Mouse (Mus musculus): ENCODE data around the gene Polr3gl. TPM values are rescaled to one million over a fixed set of nuclear protein-coding genes. Genes with fewer than 3 reads are reported as not detected.

The Polr3gl gene
- polyA plus RNA-seq, 1 experiment from 2014 or later: 32.1 TPM

- no peaks in the 10 kb centered on the region for H3K36me3 ChIP-seq (ENCODE audit: insufficient read depth, low read length)
- H3K4me1 ChIP-seq (ENCODE audit: insufficient read depth, low read length): peaks cover 25% of the 10 kb centered on the region
- H3K27ac ChIP-seq (ENCODE audit: low read length): 0 out of 2 replicates have a peak overlapping the region, but pooled peaks have one; percentile 29
- ATAC-seq (ENCODE audit: low FRiP score, low TSS enrichment): no peak
- H3K27me3 ChIP-seq (ENCODE audit: insufficient read depth, low read length): no peaks in the 10 kb centered on the region
- H3K4me3 ChIP-seq (ENCODE audit: low read length): no peak overlapping the region
- no peaks in the 10 kb centered on the region for H3K9me3 ChIP-seq (ENCODE audit: low read length)
- H3K4me2 ChIP-seq (replicated peaks; ENCODE audit: low read depth, low read length): no peak overlapping the region
- H3K9ac ChIP-seq (replicated peaks; ENCODE audit: low read length): no peak overlapping the region
- 70% methylated on average over 8 of the region's 8 CpGs for WGBS
Observed at GRCm38 (mm10) chr3:96566661-96567450, 27.1 kb downstream of the Polr3gl start.

DNA sequence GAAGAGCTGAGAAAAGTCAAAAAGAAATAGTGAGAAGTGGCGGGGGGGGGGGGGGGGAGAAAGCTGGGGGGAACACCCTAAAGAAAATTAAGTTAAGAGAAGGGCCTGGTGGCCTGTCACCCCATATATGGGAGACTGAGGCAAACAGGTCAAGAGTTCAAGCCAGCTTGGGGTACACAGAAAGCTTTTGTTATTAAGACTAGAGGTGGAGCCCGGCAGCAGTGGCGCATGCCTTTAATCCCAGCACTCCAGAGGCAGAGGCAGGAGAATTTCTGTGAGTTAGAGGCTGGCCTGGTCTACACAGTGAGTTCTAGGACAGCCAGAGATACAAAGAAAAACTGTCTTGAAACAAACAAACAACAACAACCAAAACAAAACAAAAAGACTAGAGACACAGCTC, 28.9 kb downstream of the Polr3gl start:
- WGBS: 98% methylated on average over 2 of the region's 3 CpGs
- H3K4me1 ChIP-seq (ENCODE audit: insufficient read depth, low read length): peaks cover 37% of the 10 kb centered on the region

GRCm38 (mm10) chr3:96564633-96565032, 29.3 kb downstream of the Polr3gl start:
- H3K4me2 ChIP-seq (replicated peaks; ENCODE audit: low read depth, low read length): peak overlapping the region; percentile 36
- peaks cover 42% of the 10 kb centered on the region for H3K4me1 ChIP-seq (ENCODE audit: insufficient read depth, low read length)
- peak; percentile 47 for ATAC-seq (ENCODE audit: low FRiP score, low TSS enrichment)
- peaks cover 18% of the 10 kb centered on the region for H3K36me3 ChIP-seq (ENCODE audit: insufficient read depth, low read length)
- 14% methylated on average over 7 of the region's 7 CpGs for WGBS
- peak overlapping the region; percentile 86 for H3K27ac ChIP-seq (ENCODE audit: low read length)
- no peaks in the 10 kb centered on the region for H3K27me3 ChIP-seq (ENCODE audit: insufficient read depth, low read length)
- H3K9me3 ChIP-seq (ENCODE audit: low read length): no peaks in the 10 kb centered on the region
- H3K4me3 ChIP-seq (ENCODE audit: low read length): no peak overlapping the region; the same call in 1 of the 2 replicates
- H3K9ac ChIP-seq (replicated peaks; ENCODE audit: low read length): peak overlapping the region; percentile 33; the same call in 1 of the 2 replicates

More for the DNA sequence above, 28.9 kb downstream of the Polr3gl start:
- no peaks in the 10 kb centered on the region for H3K9me3 ChIP-seq (ENCODE audit: low read length)
- H3K4me2 ChIP-seq (replicated peaks; ENCODE audit: low read depth, low read length): 0 out of 2 replicates have a peak overlapping the region, but pooled peaks have one; percentile 36
- no peak overlapping the region for H3K4me3 ChIP-seq (ENCODE audit: low read length)
- H3K36me3 ChIP-seq (ENCODE audit: insufficient read depth, low read length): peaks cover 14% of the 10 kb centered on the region
- no peak overlapping the region for H3K9ac ChIP-seq (replicated peaks; ENCODE audit: low read length)
- H3K27me3 ChIP-seq (ENCODE audit: insufficient read depth, low read length): no peaks in the 10 kb centered on the region
- no peak for ATAC-seq (ENCODE audit: low FRiP score, low TSS enrichment)
- H3K27ac ChIP-seq (ENCODE audit: low read length): peak overlapping the region; percentile 86

DNA sequence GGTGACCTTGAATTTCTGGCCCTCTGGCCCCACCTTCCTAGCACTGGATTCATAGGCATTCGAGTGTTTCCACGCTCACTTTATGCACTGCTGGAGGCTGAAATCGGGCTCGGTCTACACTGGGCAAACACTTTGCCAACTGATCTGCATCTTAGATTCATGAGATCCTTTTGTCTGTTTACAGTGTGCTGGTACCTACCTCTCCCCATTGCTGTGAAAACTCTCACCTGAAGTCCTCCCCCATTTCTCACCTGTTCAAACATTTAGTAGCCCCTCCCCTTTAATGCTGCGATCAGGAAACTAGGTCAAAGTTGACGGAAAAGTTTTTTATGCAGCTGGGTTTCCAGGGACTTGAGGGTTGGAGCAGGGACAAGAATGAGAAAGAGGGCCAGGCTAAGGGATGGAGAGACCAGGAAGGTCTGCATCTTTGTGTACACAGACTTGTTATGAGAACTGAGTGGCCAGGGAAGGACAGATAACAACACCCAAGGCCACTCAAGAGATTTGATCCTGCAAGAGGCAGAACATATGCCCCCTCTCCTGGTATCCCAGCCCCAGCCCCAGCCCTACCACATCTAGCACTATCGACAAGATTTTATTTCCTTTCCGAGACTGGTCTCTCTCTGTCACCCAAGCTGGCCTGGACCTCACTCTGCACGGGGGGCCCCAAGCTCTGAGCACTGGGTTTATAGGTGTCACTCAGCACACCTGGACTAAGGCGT, 29.9 kb downstream of the Polr3gl start:
- Histone ChIP-seq H3K9me3 (ENCODE audit: low read length) (no peaks in the 10 kb centered on the region), H3K27ac (ENCODE audit: low read length) (peak overlapping the region; percentile 86), H3K4me2 (replicated peaks; ENCODE audit: low read depth, low read length) (peak overlapping the region; percentile 36), H3K4me3 (ENCODE audit: low read length) (no peak overlapping the region; the same call in 1 of the 2 replicates), H3K4me1 (ENCODE audit: insufficient read depth, low read length) (peaks cover 46% of the 10 kb centered on the region), H3K36me3 (ENCODE audit: insufficient read depth, low read length) (peaks cover 20% of the 10 kb centered on the region), H3K9ac (replicated peaks; ENCODE audit: low read length) (peak overlapping the region; percentile 33; the same call in 1 of the 2 replicates), H3K27me3 (ENCODE audit: insufficient read depth, low read length) (no peaks in the 10 kb centered on the region)
- WGBS: 29% methylated on average over 10 of the region's 10 CpGs
- peak; percentile 46 for ATAC-seq (ENCODE audit: low FRiP score, low TSS enrichment)

GRCm38 (mm10) chr3:96563267-96563666, 30.7 kb downstream of the Polr3gl start:
- peak overlapping the region; percentile 86; the same call in 1 of the 2 replicates for H3K27ac ChIP-seq (ENCODE audit: low read length)
- 89% methylated on average over 8 of the region's 8 CpGs for WGBS
- H3K4me2 ChIP-seq (replicated peaks; ENCODE audit: low read depth, low read length): no peak overlapping the region
- H3K4me1 ChIP-seq (ENCODE audit: insufficient read depth, low read length): peaks cover 46% of the 10 kb centered on the region
- no peaks in the 10 kb centered on the region for H3K27me3 ChIP-seq (ENCODE audit: insufficient read depth, low read length)
- no peaks in the 10 kb centered on the region for H3K9me3 ChIP-seq (ENCODE audit: low read length)
- ATAC-seq (ENCODE audit: low FRiP score, low TSS enrichment): no peak
- H3K9ac ChIP-seq (replicated peaks; ENCODE audit: low read length): no peak overlapping the region
- H3K36me3 ChIP-seq (ENCODE audit: insufficient read depth, low read length): peaks cover 20% of the 10 kb centered on the region
- no peak overlapping the region for H3K4me3 ChIP-seq (ENCODE audit: low read length)

DNA sequence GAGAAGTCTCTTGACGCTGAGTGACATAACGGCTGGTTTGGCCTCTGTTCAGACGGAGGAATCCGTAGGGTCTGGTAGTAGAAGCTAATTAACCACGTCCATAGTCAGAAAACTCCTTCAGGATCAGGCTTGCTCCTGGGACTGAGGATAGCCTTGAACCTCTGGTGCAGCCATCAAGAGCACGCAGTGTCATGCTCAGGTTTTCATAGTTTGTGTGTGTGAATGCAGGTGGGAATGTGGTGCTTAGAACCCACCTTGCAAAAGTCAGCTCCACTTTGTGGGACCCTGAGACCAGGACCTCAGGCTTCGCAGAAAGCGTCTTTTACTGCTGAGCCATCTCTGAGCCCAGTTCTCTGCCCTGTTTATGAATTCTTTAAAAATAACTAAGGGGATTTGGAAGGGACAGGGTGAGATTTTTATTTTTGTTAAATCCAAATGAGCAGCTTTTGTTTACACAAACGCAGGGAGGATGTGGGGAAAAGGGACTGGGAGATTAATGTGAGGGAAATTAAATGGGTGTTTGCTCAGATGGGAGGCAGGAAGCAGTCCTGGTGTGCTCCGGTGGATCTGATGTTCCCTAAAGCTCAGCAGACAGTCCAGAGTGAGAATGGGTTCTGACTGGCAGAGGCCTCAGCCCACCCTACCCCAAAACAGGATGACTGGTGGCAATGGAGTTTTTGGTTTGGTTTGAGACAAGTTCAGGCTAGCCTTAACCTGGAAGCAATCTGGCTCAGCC, 31.9 kb downstream of the Polr3gl start:
- peak overlapping the region; percentile 56 for H3K9ac ChIP-seq (replicated peaks; ENCODE audit: low read length)
- H3K4me1 ChIP-seq (ENCODE audit: insufficient read depth, low read length): peaks cover 47% of the 10 kb centered on the region
- ATAC-seq (ENCODE audit: low FRiP score, low TSS enrichment): no peak
- no peaks in the 10 kb centered on the region for H3K9me3 ChIP-seq (ENCODE audit: low read length)
- H3K27ac ChIP-seq (ENCODE audit: low read length): peak overlapping the region; percentile 84
- H3K4me2 ChIP-seq (replicated peaks; ENCODE audit: low read depth, low read length): peak overlapping the region; percentile 73
- peak overlapping the region; percentile 93 for H3K4me3 ChIP-seq (ENCODE audit: low read length)
- 31% methylated on average over 10 of the region's 10 CpGs for WGBS
- no peaks in the 10 kb centered on the region for H3K27me3 ChIP-seq (ENCODE audit: insufficient read depth, low read length)
- peaks cover 20% of the 10 kb centered on the region for H3K36me3 ChIP-seq (ENCODE audit: insufficient read depth, low read length)

DNA sequence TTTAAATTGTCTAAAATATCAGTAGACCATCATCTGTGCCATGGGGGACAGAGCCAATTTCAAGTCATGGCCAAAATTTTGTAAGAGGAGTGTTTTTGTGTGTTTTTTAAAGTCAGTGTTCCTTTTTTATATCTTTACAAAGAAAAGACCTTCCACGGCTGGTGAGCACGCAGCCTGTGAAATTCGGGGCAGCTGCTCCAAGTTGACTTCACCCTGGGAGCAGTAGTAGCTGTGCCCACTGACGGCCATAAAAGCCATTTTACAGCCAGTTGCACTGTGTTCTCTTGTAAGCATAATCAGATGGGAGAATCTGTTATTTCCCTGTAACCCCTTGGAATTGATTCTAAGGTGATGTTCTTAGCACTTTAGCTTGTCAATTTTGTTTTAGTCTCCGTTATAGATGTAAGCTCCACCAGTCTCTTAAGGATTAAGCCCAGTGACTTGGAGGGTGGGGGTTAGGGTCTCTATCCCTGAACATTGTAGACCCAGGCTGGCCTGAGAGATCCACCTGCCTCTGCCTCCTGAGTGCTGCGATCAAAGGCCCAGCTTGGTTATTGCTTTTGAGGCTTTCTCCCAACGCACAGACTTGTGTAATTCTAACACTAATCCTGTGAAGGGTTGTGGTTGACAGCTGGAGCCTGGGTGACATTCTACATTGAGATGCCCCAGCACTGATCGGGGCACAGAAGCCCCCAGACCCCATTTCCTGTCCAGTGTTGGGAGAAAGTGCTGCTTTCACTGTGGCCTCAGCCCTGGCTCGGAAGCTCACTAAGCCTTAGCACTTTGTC, 32.9 kb downstream of the Polr3gl start:
- Histone ChIP-seq H3K4me3 (ENCODE audit: low read length) (peak overlapping the region; percentile 93), H3K27me3 (ENCODE audit: insufficient read depth, low read length) (no peaks in the 10 kb centered on the region), H3K4me2 (replicated peaks; ENCODE audit: low read depth, low read length) (peak overlapping the region; percentile 73), H3K36me3 (ENCODE audit: insufficient read depth, low read length) (peaks cover 20% of the 10 kb centered on the region), H3K9ac (replicated peaks; ENCODE audit: low read length) (peak overlapping the region; percentile 97), H3K27ac (ENCODE audit: low read length) (peak overlapping the region; percentile 75), H3K9me3 (ENCODE audit: low read length) (no peaks in the 10 kb centered on the region), H3K4me1 (ENCODE audit: insufficient read depth, low read length) (peaks cover 52% of the 10 kb centered on the region)
- WGBS: 66% methylated on average over 9 of the region's 9 CpGs
- ATAC-seq (ENCODE audit: low FRiP score, low TSS enrichment): no peak

DNA sequence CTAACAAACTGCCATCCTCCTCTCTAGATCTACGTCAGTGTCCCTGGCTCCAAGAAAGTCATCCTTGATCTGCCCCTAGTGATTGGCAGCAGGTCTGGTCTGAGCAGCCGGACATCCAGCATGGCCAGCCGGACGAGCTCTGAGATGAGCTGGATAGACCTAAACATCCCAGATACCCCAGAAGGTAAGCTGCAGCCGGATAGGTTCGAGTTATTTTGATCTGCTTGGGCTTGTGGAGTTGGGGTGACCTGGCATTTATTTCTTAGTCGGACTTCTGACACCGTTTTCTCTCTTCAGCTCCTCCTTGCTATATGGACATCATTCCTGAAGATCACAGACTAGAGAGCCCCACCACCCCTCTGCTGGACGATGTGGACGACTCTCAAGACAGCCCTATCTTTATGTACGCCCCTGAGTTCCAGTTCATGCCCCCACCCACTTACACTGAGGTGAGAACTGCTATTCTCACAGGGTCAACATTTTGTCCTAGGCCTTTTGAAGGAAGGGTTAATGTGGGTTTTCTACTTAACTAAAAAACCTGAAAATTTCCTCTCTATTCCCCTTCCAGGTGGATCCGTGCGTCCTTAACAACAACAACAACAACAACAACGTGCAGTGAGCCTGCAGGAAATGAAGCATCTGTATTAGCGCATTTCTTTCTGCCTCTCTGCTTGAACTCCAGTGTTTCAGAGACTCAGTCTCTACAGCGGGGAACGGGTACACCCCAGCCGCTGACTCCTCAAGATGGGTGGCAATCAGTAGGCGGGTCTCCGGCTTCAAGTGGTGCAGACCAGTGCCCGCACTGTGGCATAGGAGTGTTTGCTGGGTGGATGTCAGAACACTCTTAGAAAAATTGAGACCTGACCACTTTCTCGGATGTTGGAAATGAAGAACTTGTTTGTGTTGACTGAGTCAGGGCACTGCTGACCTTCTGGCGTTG, 33.8 kb downstream of the Polr3gl start:
- Histone ChIP-seq H3K9ac (replicated peaks; ENCODE audit: low read length) (peak overlapping the region; percentile 97), H3K9me3 (ENCODE audit: low read length) (no peaks in the 10 kb centered on the region), H3K4me1 (ENCODE audit: insufficient read depth, low read length) (peaks cover 60% of the 10 kb centered on the region), H3K4me2 (replicated peaks; ENCODE audit: low read depth, low read length) (peak overlapping the region; percentile 73), H3K36me3 (ENCODE audit: insufficient read depth, low read length) (peaks cover 20% of the 10 kb centered on the region), H3K4me3 (ENCODE audit: low read length) (peak overlapping the region; percentile 93), H3K27me3 (ENCODE audit: insufficient read depth, low read length) (no peaks in the 10 kb centered on the region), H3K27ac (ENCODE audit: low read length) (peak overlapping the region; percentile 75)
- 62% methylated on average over 23 of the region's 23 CpGs for WGBS
- no peak for ATAC-seq (ENCODE audit: low FRiP score, low TSS enrichment)
